Mouse (Mus musculus): Measurements from ENCODE around the gene Hmga2.

DNA sequence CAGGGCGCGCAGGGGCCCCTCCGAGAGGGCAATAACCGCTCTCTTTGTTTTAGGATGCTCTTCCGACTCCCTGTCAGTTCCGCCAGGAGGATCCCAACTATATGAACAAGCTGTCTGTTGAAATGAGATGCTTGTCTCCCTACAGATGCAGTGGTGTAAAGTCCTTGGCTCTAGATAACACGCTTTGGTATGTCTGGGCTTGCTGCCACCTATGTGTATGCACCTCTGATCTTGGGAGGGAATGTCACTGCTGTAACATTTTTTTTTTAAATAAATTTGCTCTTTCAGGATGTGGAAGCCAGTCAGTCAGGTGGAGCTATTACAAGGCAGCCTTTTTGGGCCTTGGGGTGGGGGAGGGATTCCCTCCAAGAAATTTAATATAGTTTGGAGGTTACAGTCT, 92.2 kb downstream of the Hmga2 start:
- TF ChIP-seq CTCF (IDR thresholded peaks at IDR 0.05; ENCODE audit: insufficient read depth, low read depth, low read length) (no peak), POLR2A (IDR thresholded peaks at IDR 0.05; ENCODE audit: insufficient read depth, low read depth, low read length) (no peak)

Data from olfactory bulb, adult 2 months (tissue).